In the genomic region with DNA sequence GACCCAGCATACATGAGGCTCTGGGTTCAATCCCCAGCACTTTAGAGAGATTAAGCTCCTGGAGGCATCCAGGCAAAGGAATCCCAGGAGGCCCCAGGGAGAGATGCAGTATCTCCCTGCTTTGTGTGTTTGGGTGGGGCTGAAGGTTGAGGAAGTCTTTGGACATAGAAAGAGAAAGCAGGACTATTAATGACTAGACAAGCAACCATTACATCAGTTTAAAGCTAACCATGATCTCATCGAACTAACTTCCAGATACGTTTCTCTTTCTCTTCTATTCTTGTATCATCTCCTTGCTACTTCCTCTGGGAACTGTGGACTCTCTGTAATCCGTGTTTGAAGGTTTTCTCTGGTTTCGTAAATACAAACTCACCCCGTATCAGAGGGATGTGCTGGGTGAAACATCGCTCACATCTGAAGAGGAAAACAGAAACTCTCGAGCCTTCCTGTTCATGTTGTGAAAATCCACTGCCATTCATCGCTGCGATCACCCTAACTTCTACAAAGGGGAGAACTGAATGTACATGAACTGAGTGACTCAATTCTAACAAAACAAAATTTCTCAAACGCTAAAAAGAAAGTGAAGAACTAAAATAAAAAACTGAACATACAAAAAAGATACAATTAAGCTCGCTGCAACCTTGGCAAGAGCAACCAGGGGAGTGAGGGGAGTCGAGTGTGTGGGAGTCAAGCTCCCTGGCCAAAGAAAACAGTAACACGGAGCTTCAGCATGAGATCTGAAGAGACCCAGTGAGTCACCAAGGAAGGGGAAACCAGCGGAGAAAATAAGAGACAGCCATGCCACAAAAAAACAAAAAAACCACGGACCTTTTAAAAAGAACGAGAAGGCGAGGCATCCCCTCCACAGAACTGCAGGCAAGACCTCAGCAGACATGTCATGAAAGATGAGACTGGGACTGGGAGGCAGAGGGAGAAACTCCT, we compare ENCODE assay signal across 8 mouse cellular contexts. TPM values are rescaled to one million over a fixed set of nuclear protein-coding genes. Genes with fewer than 3 reads are reported as not detected.
A peak's percentile ranks its signal among the peaks of the same experiment; 100 is the strongest.
DNase-seq lines count a peak whose midpoint lies in the region.

No protein-coding gene starts in this region.

- DNase-seq in kidney, postnatal 10 days: peak; percentile 56
- no peak for DNase-seq in kidney, adult 11 months
- DNase-seq in NIH3T3 (ENCODE audit: low read depth): peak; percentile 56
- DNase-seq in heart, adult 9 months (ENCODE audit: low spot score in 2 of 2): peak; percentile 27 to 39
- peak; percentile 60 for DNase-seq in ovary, postnatal 36 days (ENCODE audit: low spot score)
- no peak for DNase-seq in left cerebral cortex, adult 8-10 months (ENCODE audit: low spot score in 2 of 2)
- no peak for DNase-seq in embryo, embryonic 9.5 days (ENCODE audit: extremely low spot score)
- no peak for DNase-seq in cerebellum, postnatal 4 days (ENCODE audit: low spot score in 2 of 2)

RNA-seq across cellular contexts. Expression of gene Ptpn13, which starts 48.4 kb away (rescaled TPM):
- total RNA-seq in left cerebral cortex, adult 8-10 months (2022): 10 to 100 TPM; 10.9 to 13.5 (median 11.5) TPM

Comparison
In these comparisons a context has a peak if more than half of its experiments do, and no peak if none do; other contexts are left out.
1. DNase-seq: peak in kidney, postnatal 10 days (single experiment), NIH3T3 (single experiment), heart, adult 9 months (2 of 2) and ovary, postnatal 36 days (single experiment); none in kidney, adult 11 months (single experiment), left cerebral cortex, adult 8-10 months (0 of 2), embryo, embryonic 9.5 days (single experiment) and cerebellum, postnatal 4 days (0 of 2).